16 mouse cellular contexts compared by ENCODE assay signal in genomic region chr5:148312443-148312842, GRCm38 (mm10).
DNase-seq lines count a peak whose midpoint lies in the region; TF ChIP-seq lines count a peak whose summit lies in the region.
"Had no signal": no experiment of that assay in that cellular context is flagged by ENCODE, and none has a peak within 500 bp of the region (broad histone marks: within the 10 kb centered on the region; RNA-seq: fewer than 3 reads in every experiment).

No protein-coding gene starts in this region.

- DNase-seq in adrenal gland, adult 2 months, result peak; percentile 35
- DNase-seq in adrenal gland, adult 8-10 months, result no peak
- DNase-seq in left cerebral cortex, adult 2 months (ENCODE audit: extremely low spot score in 1 of 2, low spot score in 2 of 2), result no peak
- DNase-seq in left cerebral cortex, postnatal 14 days (ENCODE audit: low spot score in 2 of 2), result no peak
- DNase-seq in thymus, postnatal 4 days, result peak; percentile 47
- no peak for DNase-seq in thymus, postnatal 10 days (ENCODE audit: low spot score in 2 of 2)
- no peak for DNase-seq in B cell, adult 2 months
- DNase-seq in left cerebral cortex, postnatal 25 days (ENCODE audit: low spot score in 2 of 2), result no peak
- DNase-seq: cerebellum, adult 18-20 months; gastrocnemius, adult 2 months; heart, postnatal 4 days; kidney, postnatal 25 days; lung, postnatal 14 days had no signal

- no peak overlapping the region for H3K4me3 ChIP-seq in left cerebral cortex, adult 2 months
- H3K4me3 ChIP-seq: forebrain, embryonic 13.5 days; gastrocnemius, adult 2 months; limb, embryonic 15.5 days; midbrain, embryonic 12.5 days had no signal

- no peak overlapping the region for H3K27ac ChIP-seq in left cerebral cortex, adult 2 months
- H3K27ac ChIP-seq: forebrain, embryonic 13.5 days; gastrocnemius, adult 2 months; limb, embryonic 15.5 days; midbrain, embryonic 12.5 days had no signal

- TF ChIP-seq CTCF in left cerebral cortex, adult 2 months (IDR thresholded peaks at IDR 0.05), result peak; percentile 32

- intact Hi-C loops in left cerebral cortex, adult 2 months (cut with DNase I), result no loop called here
- intact Hi-C loops in left cerebral cortex, postnatal 14 days (cut with DNase I), result no loop called here
- intact Hi-C loops in left cerebral cortex, postnatal 25 days (cut with DNase I), result no loop called here

Comparison
In these comparisons a context has a peak if more than half of its experiments do, and no peak if none do; other contexts are left out.
1. DNase-seq: peak in adrenal gland, adult 2 months (single experiment) and thymus, postnatal 4 days (single experiment); none in adrenal gland, adult 8-10 months (single experiment), left cerebral cortex, adult 2 months (0 of 2), left cerebral cortex, postnatal 14 days (0 of 2), thymus, postnatal 10 days (0 of 2), B cell, adult 2 months (0 of 2) and left cerebral cortex, postnatal 25 days (0 of 2).